In the genomic region with DNA sequence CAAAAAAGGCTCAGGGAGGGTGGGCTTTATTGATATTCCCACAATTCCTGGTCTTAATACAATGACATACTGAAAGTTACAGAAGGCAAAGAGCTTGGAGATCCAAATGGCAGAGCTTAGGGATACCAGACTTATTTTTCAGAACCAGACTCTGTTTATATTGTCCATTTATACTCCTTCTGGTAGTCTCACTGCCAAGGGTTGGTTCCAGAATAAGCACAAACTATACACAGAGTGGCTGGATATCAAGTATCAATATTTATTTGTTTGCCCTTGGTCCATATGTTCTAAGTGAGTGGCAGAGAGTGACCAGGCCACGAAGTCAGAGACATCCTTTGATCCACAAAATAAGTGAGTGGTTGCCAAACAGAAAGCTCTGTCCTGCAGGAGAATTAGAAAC, we compare ENCODE assay signal across 19 mouse cellular contexts. TPM values are rescaled to one million over a fixed set of nuclear protein-coding genes. Genes with fewer than 3 reads are reported as not detected.
"Had no signal": no experiment of that assay in that cellular context is flagged by ENCODE, and none has a peak within 500 bp of the region (broad histone marks: within the 10 kb centered on the region; RNA-seq: fewer than 3 reads in every experiment).

No protein-coding gene starts in this region.

- ATAC-seq: liver, embryonic 12.5 days; midbrain, embryonic 13.5 days; midbrain, embryonic 16.5 days had no signal

- H3K4me3 ChIP-seq: liver, embryonic 12.5 days; midbrain, embryonic 10.5 days; midbrain, embryonic 13.5 days; myocyte; neural tube, embryonic 13.5 days; neural tube, embryonic 15.5 days had no signal

- H3K9me3 ChIP-seq: liver, embryonic 12.5 days; midbrain, embryonic 10.5 days; midbrain, embryonic 13.5 days; neural tube, embryonic 13.5 days; neural tube, embryonic 15.5 days had no signal

- H3K9ac ChIP-seq: liver, embryonic 12.5 days; liver, embryonic 14.5 days; midbrain, embryonic 13.5 days; neural tube, embryonic 13.5 days; neural tube, embryonic 15.5 days had no signal

- H3K4me1 ChIP-seq: liver, embryonic 12.5 days; midbrain, embryonic 10.5 days; midbrain, embryonic 13.5 days; neural tube, embryonic 13.5 days; neural tube, embryonic 15.5 days had no signal

- DNase-seq: lung, adult 18-20 months; lung, postnatal 36 days; retina, postnatal 1 day; right cerebral cortex, adult 18-20 months; right cerebral cortex, postnatal 25 days; right cerebral cortex, postnatal 4 days; spleen, adult 18-20 months; thymus, adult 18-20 months; thymus, postnatal 14 days; thymus, postnatal 36 days had no signal

- H3K27me3 ChIP-seq: liver, embryonic 12.5 days; midbrain, embryonic 13.5 days; neural tube, embryonic 15.5 days had no signal

- H3K27ac ChIP-seq: liver, embryonic 12.5 days; liver, embryonic 14.5 days; midbrain, embryonic 10.5 days; midbrain, embryonic 13.5 days; neural tube, embryonic 13.5 days; neural tube, embryonic 15.5 days had no signal

- H3K36me3 ChIP-seq: liver, embryonic 12.5 days; midbrain, embryonic 10.5 days; midbrain, embryonic 13.5 days; neural tube, embryonic 13.5 days; neural tube, embryonic 15.5 days had no signal

- H3K4me2 ChIP-seq: liver, embryonic 12.5 days; midbrain, embryonic 13.5 days; neural tube, embryonic 13.5 days; neural tube, embryonic 15.5 days had no signal

RNA-seq across cellular contexts. Expression of a gene that starts 34.2 kb away (rescaled TPM):
- polyA plus RNA-seq: thymus, postnatal 0 days had no signal
